Mouse (Mus musculus): ENCODE measurements at regions not wholly inside any gene's neighbourhood (a gene's known extent, or its start where the extent isn't known, plus 50 kb on each side); places are given as distances from the start of the nearest gene placed in this dataset.

- H3K9me3 ChIP-seq (replicated peaks; ENCODE audit: control insufficient read depth, low read length), result no peaks in the 10 kb centered on the region
- DNase-seq (ENCODE audit: low spot score), result peak; percentile 59
- peaks cover 22% of the 10 kb centered on the region for H3K4me1 ChIP-seq (ENCODE audit: control insufficient read depth, insufficient read depth, low read length)
- H3K27ac ChIP-seq (ENCODE audit: low read depth, low read length), result peak overlapping the region; percentile 58; the same call in 1 of the 2 replicates
- H3K9ac ChIP-seq (ENCODE audit: low read length), result peak overlapping the region; percentile 29; the same call in 1 of the 2 replicates
- peak; percentile 13; the same call in 1 of the 2 replicates for ATAC-seq
- peaks cover 18% of the 10 kb centered on the region; the same call in 1 of the 2 replicates for H3K27me3 ChIP-seq (replicated peaks; ENCODE audit: control insufficient read depth, insufficient read depth, low read length)
- WGBS, result 1% methylated on average over 10 of the region's 10 CpGs
- no peak overlapping the region for H3K4me3 ChIP-seq (ENCODE audit: low read depth, low read length)
- H3K4me2 ChIP-seq (ENCODE audit: low read length), result peak overlapping the region; percentile 72
- H3K36me3 ChIP-seq (ENCODE audit: control insufficient read depth, insufficient read depth, low read length), result no peaks in the 10 kb centered on the region
Measured at GRCm38 (mm10) chr2:172727576-172727975, 178.2 kb downstream of the Tfap2c start.

- WGBS, result under 1% methylated on average over 41 of the region's 53 CpGs
- Histone ChIP-seq H3K4me3 (ENCODE audit: low read depth, low read length) (peak overlapping the region; percentile 36), H3K4me1 (ENCODE audit: control insufficient read depth, insufficient read depth, low read length) (peaks cover 27% of the 10 kb centered on the region), H3K4me2 (ENCODE audit: low read length) (peak overlapping the region; percentile 72), H3K36me3 (ENCODE audit: control insufficient read depth, insufficient read depth, low read length) (no peaks in the 10 kb centered on the region), H3K9me3 (replicated peaks; ENCODE audit: control insufficient read depth, low read length) (no peaks in the 10 kb centered on the region), H3K27me3 (replicated peaks; ENCODE audit: control insufficient read depth, insufficient read depth, low read length) (peaks cover 18% of the 10 kb centered on the region; the same call in 1 of the 2 replicates), H3K27ac (ENCODE audit: low read depth, low read length) (peak overlapping the region; percentile 35; the same call in 1 of the 2 replicates), H3K9ac (ENCODE audit: low read length) (peak overlapping the region; percentile 45)
- ATAC-seq (peak; percentile 91), DNase-seq (ENCODE audit: low spot score) (peak; percentile 95)
Measured at GRCm38 (mm10) chr2:172728240-172728821, 178.9 kb downstream of the Tfap2c start.

GRCm38 (mm10) chr2:172729151-172729550, 179.8 kb downstream of the Tfap2c start:
- Histone ChIP-seq H3K9me3 (replicated peaks; ENCODE audit: control insufficient read depth, low read length) (no peaks in the 10 kb centered on the region), H3K4me1 (ENCODE audit: control insufficient read depth, insufficient read depth, low read length) (peaks cover 27% of the 10 kb centered on the region), H3K4me2 (ENCODE audit: low read length) (peak overlapping the region; percentile 72; the same call in 1 of the 2 replicates), H3K27me3 (replicated peaks; ENCODE audit: control insufficient read depth, insufficient read depth, low read length) (peaks cover 18% of the 10 kb centered on the region; the same call in 1 of the 2 replicates), H3K9ac (ENCODE audit: low read length) (no peak overlapping the region), H3K27ac (ENCODE audit: low read depth, low read length) (peak overlapping the region; percentile 61; the same call in 1 of the 2 replicates), H3K4me3 (ENCODE audit: low read depth, low read length) (no peak overlapping the region), H3K36me3 (ENCODE audit: control insufficient read depth, insufficient read depth, low read length) (no peaks in the 10 kb centered on the region)
- 37% methylated on average over 4 of the region's 4 CpGs for WGBS
- ATAC-seq (no peak), DNase-seq (ENCODE audit: low spot score) (no peak)

GRCm38 (mm10) chr2:172729741-172730140, 180.3 kb downstream of the Tfap2c start:
- Histone ChIP-seq H3K4me1 (ENCODE audit: control insufficient read depth, insufficient read depth, low read length) (peaks cover 27% of the 10 kb centered on the region), H3K4me2 (ENCODE audit: low read length) (no peak overlapping the region), H3K27me3 (replicated peaks; ENCODE audit: control insufficient read depth, insufficient read depth, low read length) (peaks cover 18% of the 10 kb centered on the region; the same call in 1 of the 2 replicates), H3K9ac (ENCODE audit: low read length) (no peak overlapping the region), H3K27ac (ENCODE audit: low read depth, low read length) (no peak overlapping the region), H3K36me3 (ENCODE audit: control insufficient read depth, insufficient read depth, low read length) (no peaks in the 10 kb centered on the region), H3K9me3 (replicated peaks; ENCODE audit: control insufficient read depth, low read length) (no peaks in the 10 kb centered on the region), H3K4me3 (ENCODE audit: low read depth, low read length) (no peak overlapping the region)
- no peak for DNase-seq (ENCODE audit: low spot score)
- 61% methylated on average over 9 of the region's 9 CpGs for WGBS
- no peak for ATAC-seq

- ATAC-seq (no peak), DNase-seq (ENCODE audit: low spot score) (peak; percentile 74)
- H3K4me1 ChIP-seq (ENCODE audit: control insufficient read depth, insufficient read depth, low read length), result peaks cover 27% of the 10 kb centered on the region
- H3K9me3 ChIP-seq (replicated peaks; ENCODE audit: control insufficient read depth, low read length), result no peaks in the 10 kb centered on the region
- H3K9ac ChIP-seq (ENCODE audit: low read length), result no peak overlapping the region
- H3K4me2 ChIP-seq (ENCODE audit: low read length), result peak overlapping the region; percentile 36
- H3K36me3 ChIP-seq (ENCODE audit: control insufficient read depth, insufficient read depth, low read length), result no peaks in the 10 kb centered on the region
- 4% methylated on average over 18 of the region's 18 CpGs for WGBS
- H3K4me3 ChIP-seq (ENCODE audit: low read depth, low read length), result no peak overlapping the region
- no peak overlapping the region for H3K27ac ChIP-seq (ENCODE audit: low read depth, low read length)
- peaks cover 18% of the 10 kb centered on the region; the same call in 1 of the 2 replicates for H3K27me3 ChIP-seq (replicated peaks; ENCODE audit: control insufficient read depth, insufficient read depth, low read length)
Measured at GRCm38 (mm10) chr2:172731408-172731807, 182.0 kb downstream of the Tfap2c start.

GRCm38 (mm10) chr2:172732453-172733210, 183.2 kb downstream of the Tfap2c start:
- peaks cover 17% of the 10 kb centered on the region for H3K4me1 ChIP-seq (ENCODE audit: control insufficient read depth, insufficient read depth, low read length)
- 7% methylated on average over 19 of the region's 19 CpGs for WGBS
- no peaks in the 10 kb centered on the region for H3K36me3 ChIP-seq (ENCODE audit: control insufficient read depth, insufficient read depth, low read length)
- no peak overlapping the region for H3K4me3 ChIP-seq (ENCODE audit: low read depth, low read length)
- peak overlapping the region; percentile 10; the same call in 1 of the 2 replicates for H3K4me2 ChIP-seq (ENCODE audit: low read length)
- H3K9ac ChIP-seq (ENCODE audit: low read length), result no peak overlapping the region; the same call in 1 of the 2 replicates
- no peak overlapping the region for H3K27ac ChIP-seq (ENCODE audit: low read depth, low read length)
- DNase-seq (ENCODE audit: low spot score) (no peak), ATAC-seq (no peak)
- peaks cover 18% of the 10 kb centered on the region; the same call in 1 of the 2 replicates for H3K27me3 ChIP-seq (replicated peaks; ENCODE audit: control insufficient read depth, insufficient read depth, low read length)
- no peaks in the 10 kb centered on the region for H3K9me3 ChIP-seq (replicated peaks; ENCODE audit: control insufficient read depth, low read length)

- H3K4me3 ChIP-seq (ENCODE audit: low read depth, low read length), result no peak overlapping the region
- peaks cover 17% of the 10 kb centered on the region for H3K4me1 ChIP-seq (ENCODE audit: control insufficient read depth, insufficient read depth, low read length)
- DNase-seq (ENCODE audit: low spot score), result peak; percentile 55
Measured at GRCm38 (mm10) chr2:172733403-172733995, 184.1 kb downstream of the Tfap2c start.

GRCm38 (mm10) chr2:172735621-172736020, 186.2 kb downstream of the Tfap2c start:
- H3K9me3 ChIP-seq (replicated peaks; ENCODE audit: control insufficient read depth, low read length), result no peaks in the 10 kb centered on the region
- no peak overlapping the region for H3K4me3 ChIP-seq (ENCODE audit: low read depth, low read length)
- H3K4me2 ChIP-seq (ENCODE audit: low read length), result no peak overlapping the region
- no peak overlapping the region for H3K27ac ChIP-seq (ENCODE audit: low read depth, low read length)
- H3K9ac ChIP-seq (ENCODE audit: low read length), result no peak overlapping the region
- DNase-seq (ENCODE audit: low spot score) (no peak), ATAC-seq (no peak)
- H3K4me1 ChIP-seq (ENCODE audit: control insufficient read depth, insufficient read depth, low read length), result peaks cover 17% of the 10 kb centered on the region
- H3K27me3 ChIP-seq (replicated peaks; ENCODE audit: control insufficient read depth, insufficient read depth, low read length), result peaks cover 14% of the 10 kb centered on the region
- no peaks in the 10 kb centered on the region for H3K36me3 ChIP-seq (ENCODE audit: control insufficient read depth, insufficient read depth, low read length)
- WGBS, result 30% methylated on average over 6 of the region's 6 CpGs

More at GRCm38 (mm10) chr2:172733403-172733995, 184.1 kb downstream of the Tfap2c start:
- H3K4me2 ChIP-seq (ENCODE audit: low read length), result no peak overlapping the region
- H3K9ac ChIP-seq (ENCODE audit: low read length), result no peak overlapping the region
- H3K27me3 ChIP-seq (replicated peaks; ENCODE audit: control insufficient read depth, insufficient read depth, low read length), result peaks cover 21% of the 10 kb centered on the region
- H3K27ac ChIP-seq (ENCODE audit: low read depth, low read length), result no peak overlapping the region
- no peaks in the 10 kb centered on the region for H3K9me3 ChIP-seq (replicated peaks; ENCODE audit: control insufficient read depth, low read length)
- no peak for ATAC-seq
- 3% methylated on average over 9 of the region's 9 CpGs for WGBS
- H3K36me3 ChIP-seq (ENCODE audit: control insufficient read depth, insufficient read depth, low read length), result no peaks in the 10 kb centered on the region
